Mouse (Mus musculus) liver, embryonic 11.5 days (tissue): ENCODE data around the gene Zbtb1. TPM values are rescaled to one million over a fixed set of nuclear protein-coding genes. Genes with fewer than 3 reads are reported as not detected.

Experiments used
- ATAC-seq: fragments of 200-750 bp; cut with Nextera tagmentation; replicated peaks from 2 replicates; pipeline ENCODE4 v1.8.0; 2017; ENCODE audit warnings: moderate number of reproducible peaks, mild to moderate bottlenecking, moderate TSS enrichment, moderate library complexity; ENCODE audit not compliant: low FRiP score
- DNase-seq: peaks from one replicate; pipeline ENCODE4 v3.0.0-alpha.2; 2017; ENCODE audit warnings: low spot score
- H3K27ac ChIP-seq: fragments of 300-500 bp; sonication (generic); 2 replicates; pipeline ENCODE4 v1.5.1; 2014; ENCODE audit warnings: mild to moderate bottlenecking, low read depth, low read length, control low read depth
- H3K27me3 ChIP-seq: fragments of 300-500 bp; sonication (generic); replicated peaks from 2 replicates; pipeline ENCODE4 v1.6.1; 2014; ENCODE audit warnings: low read length, mixed read lengths; ENCODE audit not compliant: control insufficient read depth, insufficient read depth
- H3K36me3 ChIP-seq: fragments of 300-500 bp; sonication (generic); 2 replicates; pipeline ENCODE4 v1.6.1; 2014; ENCODE audit warnings: mild to moderate bottlenecking, low read length, moderate library complexity, mixed read lengths; ENCODE audit not compliant: control insufficient read depth, insufficient read depth
- H3K4me1 ChIP-seq: fragments of 300-500 bp; sonication (generic); replicated peaks from 2 replicates; pipeline ENCODE4 v1.6.1; 2014; ENCODE audit warnings: low read length, mixed read lengths; ENCODE audit not compliant: control insufficient read depth, insufficient read depth
- H3K4me2 ChIP-seq: fragments of 300-500 bp; sonication (generic); 2 replicates; pipeline ENCODE4 v1.6.1; 2014; ENCODE audit warnings: mild to moderate bottlenecking, control low read depth, moderate library complexity
- H3K4me3 ChIP-seq: fragments of 300-500 bp; sonication (generic); 2 replicates; pipeline ENCODE4 v1.5.1; 2014; ENCODE audit warnings: low read depth, low read length, control low read depth
- H3K9ac ChIP-seq: fragments of 300-500 bp; sonication (generic); 2 replicates; pipeline ENCODE4 v1.6.1; 2014; ENCODE audit warnings: low read depth, low read length, control low read depth
- H3K9me3 ChIP-seq: fragments of 300-500 bp; sonication (generic); 2 replicates; pipeline ENCODE4 v1.6.1; 2016; ENCODE audit warnings: low read length, inconsistent platforms, mixed read lengths; ENCODE audit not compliant: control insufficient read depth
- whole genome bisulfite sequencing: fragments of 180-500 bp; shearing (Covaris S2); extraction: QIAGEN DNeasy Blood & Tissue Kit; methylation state at CpG from one replicate; pipeline ENCODE4 v1.1.7; 2014; 5-methylcytosine and 5-hydroxymethylcytosine counted together
- polyA plus RNA-seq: library from polyadenylated mRNA; unstranded; fragments of >200 nt; fragmentation: Nextera tagmentation; extraction: Ambion mirVana; gene quantifications from 2 replicates; pipeline ENCODE4 v1.2.1, GENCODE M21; 2014

Zbtb1 gene
- polyA plus RNA-seq, 1 experiment from 2014 or later, result 9.4 TPM

DNA sequence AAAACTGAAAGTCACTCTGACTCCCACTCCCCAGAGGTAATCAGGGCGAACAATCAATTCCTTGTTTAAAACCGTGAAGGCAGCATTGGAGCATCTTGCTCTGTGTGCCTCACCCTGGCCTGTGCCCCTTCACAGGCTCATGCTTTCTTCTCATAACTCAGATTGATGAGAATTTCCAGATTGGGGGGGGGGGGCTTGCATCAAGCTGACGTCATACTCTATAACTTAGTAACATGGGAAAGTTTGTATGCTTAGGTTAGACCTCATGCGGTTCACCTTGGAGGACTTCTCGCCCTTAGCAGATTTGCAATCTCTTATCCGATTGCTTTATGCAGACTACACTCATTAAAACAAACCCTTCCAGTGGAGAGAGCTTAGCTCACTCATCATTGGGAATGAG lies 3.9 kb downstream of the Zbtb1 start:
- no peak for ATAC-seq
- WGBS, result 74% methylated on average over 6 of the region's 6 CpGs
- H3K9me3 ChIP-seq, result no peaks in the 10 kb centered on the region
- peak overlapping the region; percentile 22; the same call in 1 of the 2 replicates for H3K9ac ChIP-seq
- H3K27ac ChIP-seq, result no peak overlapping the region
- H3K4me3 ChIP-seq, result no peak overlapping the region
- H3K4me2 ChIP-seq, result peak overlapping the region; percentile 20; the same call in 1 of the 2 replicates
- peaks cover 61% of the 10 kb centered on the region for H3K4me1 ChIP-seq
- no peak for DNase-seq
- no peaks in the 10 kb centered on the region for H3K36me3 ChIP-seq
- H3K27me3 ChIP-seq, result no peaks in the 10 kb centered on the region

DNA sequence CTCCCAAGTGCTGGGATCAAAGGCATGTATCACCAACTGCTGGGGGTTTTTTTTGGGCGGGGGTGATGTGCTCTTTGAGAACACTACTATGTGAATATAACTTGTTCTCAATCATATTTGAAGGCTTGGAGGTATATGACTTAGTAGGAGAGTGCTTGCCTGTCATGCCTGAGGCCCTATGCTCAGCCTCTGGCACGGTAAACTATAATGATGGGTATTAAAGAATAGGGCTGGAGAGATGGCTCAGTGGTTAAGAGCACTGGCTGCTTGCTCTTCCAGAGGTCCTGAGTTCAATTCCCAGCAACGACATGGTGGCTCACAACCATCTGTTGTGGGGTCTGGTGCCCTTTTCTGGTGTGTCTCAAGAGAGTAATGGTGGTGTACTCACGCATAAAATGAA lies 4.8 kb downstream of the Zbtb1 start:
- no peak for ATAC-seq
- 66% methylated on average over 4 of the region's 4 CpGs for WGBS
- Histone ChIP-seq H3K4me1 (peaks cover 62% of the 10 kb centered on the region), H3K27me3 (no peaks in the 10 kb centered on the region), H3K9ac (peak overlapping the region; percentile 12), H3K27ac (peak overlapping the region; percentile 30), H3K9me3 (no peaks in the 10 kb centered on the region), H3K4me3 (no peak overlapping the region), H3K4me2 (peak overlapping the region; percentile 44), H3K36me3 (no peaks in the 10 kb centered on the region)
- no peak for DNase-seq

GRCm38 (mm10) chr12:76375506-76375905 lies 5.4 kb downstream of the Zbtb1 start:
- DNase-seq (no peak), ATAC-seq (peak; percentile 74)
- Histone ChIP-seq H3K27ac (peak overlapping the region; percentile 30), H3K27me3 (no peaks in the 10 kb centered on the region), H3K9me3 (no peaks in the 10 kb centered on the region), H3K9ac (no peak overlapping the region), H3K4me3 (no peak overlapping the region; the same call in 1 of the 2 replicates), H3K36me3 (no peaks in the 10 kb centered on the region), H3K4me1 (peaks cover 63% of the 10 kb centered on the region), H3K4me2 (peak overlapping the region; percentile 44)
- 29% methylated on average over 3 of the region's 3 CpGs for WGBS

DNA sequence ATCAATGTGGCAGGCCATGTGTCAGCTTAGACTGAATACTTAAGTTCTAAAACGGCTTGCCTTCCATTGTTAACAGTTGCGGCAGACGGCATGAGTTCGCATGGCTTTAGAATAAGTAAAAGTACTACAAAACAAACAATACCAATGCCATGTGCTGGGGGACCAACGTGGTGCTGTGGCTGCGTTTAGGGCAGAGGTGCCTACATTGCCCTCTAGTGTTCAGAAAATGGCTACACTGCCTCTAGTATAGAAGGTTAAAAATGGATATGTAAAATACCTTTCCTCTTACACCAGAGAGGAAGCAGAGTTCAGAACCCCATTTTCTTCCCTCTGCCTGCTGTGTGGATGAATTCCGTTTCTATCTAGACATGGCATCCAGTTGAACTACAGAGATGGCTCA lies 6.6 kb downstream of the Zbtb1 start:
- DNase-seq, result no peak
- peak overlapping the region; percentile 44; the same call in 1 of the 2 replicates for H3K4me2 ChIP-seq
- peak overlapping the region; percentile 48 for H3K9ac ChIP-seq

DNA sequence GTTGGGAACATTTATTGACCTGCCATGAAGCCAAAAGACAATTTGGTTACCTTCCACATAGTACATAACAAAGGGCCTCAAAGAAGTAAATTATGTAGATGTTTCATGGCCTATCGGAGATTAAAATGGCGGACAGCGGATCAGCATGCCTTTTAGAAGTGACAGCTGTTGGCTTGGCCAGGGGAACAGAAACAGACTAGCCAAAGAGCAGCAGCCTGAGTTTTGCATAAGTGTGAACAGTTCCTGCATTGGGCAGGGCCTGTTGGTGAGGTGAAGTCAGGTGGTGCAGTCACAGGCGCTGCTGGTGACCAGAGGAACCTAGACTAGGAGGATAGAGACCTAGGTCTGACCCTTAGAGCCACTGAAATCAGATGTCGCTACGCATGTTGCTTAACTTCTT lies 7.0 kb downstream of the Zbtb1 start:
- H3K4me2 ChIP-seq, result no peak overlapping the region; the same call in 1 of the 2 replicates

More for the DNA sequence above, 6.6 kb downstream of the Zbtb1 start:
- Histone ChIP-seq H3K4me1 (peaks cover 63% of the 10 kb centered on the region), H3K36me3 (no peaks in the 10 kb centered on the region), H3K27ac (peak overlapping the region; percentile 30), H3K9me3 (no peaks in the 10 kb centered on the region), H3K27me3 (no peaks in the 10 kb centered on the region), H3K4me3 (no peak overlapping the region)
- ATAC-seq, result peak; percentile 60
- 35% methylated on average over 7 of the region's 7 CpGs for WGBS

GRCm38 (mm10) chr12:76377726-76378125 lies 7.7 kb downstream of the Zbtb1 start:
- H3K4me2 ChIP-seq, result no peak overlapping the region
- no peak overlapping the region for H3K9ac ChIP-seq
- no peak overlapping the region for H3K27ac ChIP-seq
- no peaks in the 10 kb centered on the region for H3K27me3 ChIP-seq
- H3K9me3 ChIP-seq, result no peaks in the 10 kb centered on the region
- DNase-seq (no peak), ATAC-seq (no peak)
- H3K36me3 ChIP-seq, result no peaks in the 10 kb centered on the region
- WGBS, result 88% methylated on average over 3 of the region's 3 CpGs
- peaks cover 55% of the 10 kb centered on the region for H3K4me1 ChIP-seq
- H3K4me3 ChIP-seq, result no peak overlapping the region

More for the DNA sequence above, 7.0 kb downstream of the Zbtb1 start:
- DNase-seq (no peak), ATAC-seq (no peak)
- Histone ChIP-seq H3K27ac (0 out of 2 replicates have a peak overlapping the region, but pooled peaks have one; percentile 11), H3K9ac (no peak overlapping the region; the same call in 1 of the 2 replicates), H3K4me1 (peaks cover 61% of the 10 kb centered on the region), H3K27me3 (no peaks in the 10 kb centered on the region), H3K9me3 (no peaks in the 10 kb centered on the region), H3K36me3 (no peaks in the 10 kb centered on the region), H3K4me3 (no peak overlapping the region)
- 87% methylated on average over 6 of the region's 6 CpGs for WGBS

- peaks cover 51% of the 10 kb centered on the region for H3K4me1 ChIP-seq
- no peak for ATAC-seq
- H3K27me3 ChIP-seq, result no peaks in the 10 kb centered on the region
Measured at GRCm38 (mm10) chr12:76378556-76378955, 8.5 kb downstream of the Zbtb1 start.

DNA sequence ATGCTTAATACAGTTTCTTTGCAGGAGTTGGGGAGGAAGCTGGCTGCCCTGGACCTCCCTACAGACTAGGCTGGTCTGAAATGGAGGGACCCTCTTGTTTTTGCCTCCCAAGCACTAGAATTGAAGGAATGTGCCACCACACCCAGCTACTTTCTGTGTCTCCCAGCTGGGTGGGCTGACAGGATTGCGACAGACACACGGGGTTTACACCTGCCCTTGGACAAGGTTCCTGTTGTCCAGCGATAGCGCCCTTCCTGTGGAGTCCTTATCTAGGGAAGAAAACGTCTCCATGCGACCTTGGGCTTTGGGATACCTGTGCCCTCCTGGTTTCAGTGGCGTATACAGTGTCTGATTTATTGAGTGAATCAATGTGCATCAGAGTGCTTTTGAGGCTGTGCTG lies 10.1 kb downstream of the Zbtb1 start:
- no peaks in the 10 kb centered on the region for H3K9me3 ChIP-seq
- no peak for DNase-seq
- H3K4me2 ChIP-seq, result no peak overlapping the region
- ATAC-seq, result no peak
- no peak overlapping the region for H3K27ac ChIP-seq
- no peak overlapping the region for H3K4me3 ChIP-seq
- peaks cover 37% of the 10 kb centered on the region for H3K4me1 ChIP-seq
- 66% methylated on average over 7 of the region's 7 CpGs for WGBS
- H3K36me3 ChIP-seq, result no peaks in the 10 kb centered on the region
- no peaks in the 10 kb centered on the region for H3K27me3 ChIP-seq
- H3K9ac ChIP-seq, result no peak overlapping the region

More at GRCm38 (mm10) chr12:76378556-76378955, 8.5 kb downstream of the Zbtb1 start:
- 71% methylated on average over 5 of the region's 5 CpGs for WGBS
- no peak overlapping the region for H3K9ac ChIP-seq
- no peaks in the 10 kb centered on the region for H3K9me3 ChIP-seq
- H3K36me3 ChIP-seq, result no peaks in the 10 kb centered on the region
- H3K27ac ChIP-seq, result no peak overlapping the region
- no peak overlapping the region; the same call in 1 of the 2 replicates for H3K4me2 ChIP-seq
- DNase-seq, result no peak
- H3K4me3 ChIP-seq, result no peak overlapping the region

- peak; percentile 26 for DNase-seq
- peaks cover 4% of the 10 kb centered on the region for H3K4me1 ChIP-seq
- 91% methylated on average over 8 of the region's 8 CpGs for WGBS
- peaks cover 15% of the 10 kb centered on the region; the same call in 1 of the 2 replicates for H3K36me3 ChIP-seq
- H3K9me3 ChIP-seq, result no peaks in the 10 kb centered on the region
- H3K4me3 ChIP-seq, result no peak overlapping the region
- no peak overlapping the region for H3K27ac ChIP-seq
- ATAC-seq, result no peak
- no peaks in the 10 kb centered on the region for H3K27me3 ChIP-seq
- H3K4me2 ChIP-seq, result no peak overlapping the region
- H3K9ac ChIP-seq, result no peak overlapping the region
Measured at GRCm38 (mm10) chr12:76385342-76385741, 15.3 kb downstream of the Zbtb1 start.
